Mouse (Mus musculus) G1E (cell line): ENCODE measurements around the gene Hfe.
A peak's percentile ranks its signal among the peaks of the same experiment; 100 is the strongest.

Source experiments
- CTCF ChIP-seq: IDR thresholded peaks from 2 replicates; pipeline ENCODE4 v1.5.1; 2012; ENCODE audit warnings: low read depth, low read length, inconsistent platforms, mixed read lengths
- GATA1 ChIP-seq: IDR thresholded peaks from 2 replicates; pipeline ENCODE4 v1.6.1; 2012; ENCODE audit warnings: borderline replicate concordance, low read length, inconsistent platforms, mixed read lengths
- POLR2AphosphoS5 ChIP-seq: IDR thresholded peaks from 2 replicates; pipeline ENCODE4 v1.6.1; 2012; ENCODE audit warnings: low read depth, low read length, inconsistent platforms; ENCODE audit not compliant: insufficient replicate concordance
- TAL1 ChIP-seq: conservative IDR thresholded peaks from 2 replicates; pipeline ENCODE4 v1.6.1; 2012; ENCODE audit warnings: low read depth, low read length, inconsistent platforms, mixed read lengths

- TF ChIP-seq CTCF, result no peak
- no peak for TF ChIP-seq GATA1
- TF ChIP-seq POLR2AphosphoS5, result peak; percentile 97; the same call in 1 of the 2 replicates
- no peak for TF ChIP-seq TAL1
Measured at GRCm38 (mm10) chr13:23743963-23744362, 33.3 kb upstream of the Hfe start.
